In genomic region chr8:77717036-77717435, GRCm38 (mm10) we compare ENCODE assay signal across 15 mouse cellular contexts. TPM values are rescaled to one million over a fixed set of nuclear protein-coding genes. Genes with fewer than 3 reads are reported as not detected.
A peak's percentile ranks its signal among the peaks of the same experiment; 100 is the strongest.
DNase-seq lines count a peak whose midpoint lies in the region; ATAC-seq lines count a peak whose summit lies in the region.
"Had no signal": no experiment of that assay in that cellular context is flagged by ENCODE, and none has a peak within 500 bp of the region (broad histone marks: within the 10 kb centered on the region; RNA-seq: fewer than 3 reads in every experiment).

No protein-coding gene starts in this region.

- peak overlapping the region; percentile 31; the same call in 1 of the 2 replicates for H3K27ac ChIP-seq in forebrain, embryonic 10.5 days
- no peak overlapping the region for H3K27ac ChIP-seq in forebrain, embryonic 11.5 days (ENCODE audit: low read depth, low read length)
- H3K27ac ChIP-seq in liver, embryonic 11.5 days (ENCODE audit: low read depth, low read length), result no peak overlapping the region; the same call in 1 of the 2 replicates
- peak overlapping the region; percentile 62 for H3K27ac ChIP-seq in heart, embryonic 15.5 days
- H3K27ac ChIP-seq: forebrain, embryonic 12.5 days; hindbrain, embryonic 12.5 days had no signal

- WGBS in forebrain, embryonic 10.5 days, result 44% methylated on average over 2 of the region's 2 CpGs
- WGBS in forebrain, embryonic 11.5 days, result 62% methylated on average over 2 of the region's 2 CpGs
- WGBS in liver, embryonic 11.5 days, result 40% methylated on average over 2 of the region's 2 CpGs
- 40% methylated on average over 2 of the region's 2 CpGs for WGBS in heart, embryonic 15.5 days

- ATAC-seq in forebrain, embryonic 11.5 days (replicated peaks; ENCODE audit: low FRiP score), result no peak
- ATAC-seq in liver, embryonic 11.5 days (replicated peaks; ENCODE audit: low FRiP score), result peak; percentile 61
- ATAC-seq in heart, embryonic 15.5 days (replicated peaks; ENCODE audit: insufficient number of reproducible peaks, insufficient read depth, low FRiP score, low read depth), result no peak

- H3K27me3 ChIP-seq in forebrain, embryonic 10.5 days (ENCODE audit: poor library complexity, severe bottlenecking), result no peaks in the 10 kb centered on the region
- H3K27me3 ChIP-seq in forebrain, embryonic 11.5 days (ENCODE audit: control insufficient read depth, insufficient read depth, low read length), result no peaks in the 10 kb centered on the region
- no peaks in the 10 kb centered on the region for H3K27me3 ChIP-seq in liver, embryonic 11.5 days (replicated peaks; ENCODE audit: control insufficient read depth, insufficient read depth, low read length)
- no peaks in the 10 kb centered on the region for H3K27me3 ChIP-seq in heart, embryonic 15.5 days
- H3K27me3 ChIP-seq: forebrain, embryonic 12.5 days; hindbrain, embryonic 12.5 days had no signal

- no peak overlapping the region for H3K4me3 ChIP-seq in forebrain, embryonic 10.5 days
- H3K4me3 ChIP-seq in forebrain, embryonic 11.5 days (ENCODE audit: low read depth, low read length), result no peak overlapping the region
- no peak overlapping the region for H3K4me3 ChIP-seq in liver, embryonic 11.5 days (ENCODE audit: low read depth, low read length)
- H3K4me3 ChIP-seq in heart, embryonic 15.5 days, result no peak overlapping the region
- H3K4me3 ChIP-seq: forebrain, embryonic 12.5 days; hindbrain, embryonic 12.5 days had no signal

- H3K9ac ChIP-seq in forebrain, embryonic 11.5 days (ENCODE audit: low read length), result no peak overlapping the region
- H3K9ac ChIP-seq in liver, embryonic 11.5 days (ENCODE audit: low read depth, low read length), result no peak overlapping the region
- H3K9ac ChIP-seq in heart, embryonic 15.5 days, result no peak overlapping the region
- H3K9ac ChIP-seq: forebrain, embryonic 12.5 days; hindbrain, embryonic 12.5 days had no signal

- no peak overlapping the region for H3K4me2 ChIP-seq in forebrain, embryonic 11.5 days (ENCODE audit: low read depth, low read length, severe bottlenecking)
- H3K4me2 ChIP-seq in liver, embryonic 11.5 days, result no peak overlapping the region
- peak overlapping the region; percentile 15 for H3K4me2 ChIP-seq in heart, embryonic 15.5 days
- H3K4me2 ChIP-seq: forebrain, embryonic 12.5 days; hindbrain, embryonic 12.5 days had no signal

- H3K36me3 ChIP-seq in forebrain, embryonic 10.5 days (replicated peaks), result peaks cover 4% of the 10 kb centered on the region; the same call in 1 of the 2 replicates
- no peaks in the 10 kb centered on the region for H3K36me3 ChIP-seq in forebrain, embryonic 11.5 days (ENCODE audit: control insufficient read depth, insufficient read depth, low read length)
- no peaks in the 10 kb centered on the region for H3K36me3 ChIP-seq in liver, embryonic 11.5 days (ENCODE audit: control insufficient read depth, insufficient read depth, low read length)
- H3K36me3 ChIP-seq in heart, embryonic 15.5 days, result peaks cover 7% of the 10 kb centered on the region
- H3K36me3 ChIP-seq: forebrain, embryonic 12.5 days; hindbrain, embryonic 12.5 days had no signal

- DNase-seq in forebrain, embryonic 10.5 days (ENCODE audit: extremely low spot score, low spot score), result no peak
- no peak for DNase-seq in forebrain, embryonic 11.5 days (ENCODE audit: low spot score)
- DNase-seq in liver, embryonic 11.5 days (ENCODE audit: low spot score), result no peak
- no peak for DNase-seq in liver
- peak; percentile 60 for DNase-seq in lung, postnatal 25 days (ENCODE audit: low spot score)
- DNase-seq in urinary bladder, adult 2 months (ENCODE audit: low spot score), result no peak
- no peak for DNase-seq in layer of hippocampus, postnatal 10 days (ENCODE audit: low spot score in 2 of 2)
- DNase-seq: cerebellum, adult 11 months; kidney, adult 8-10 months; thymus, postnatal 14 days had no signal

- peaks cover 25% of the 10 kb centered on the region for H3K4me1 ChIP-seq in forebrain, embryonic 10.5 days
- H3K4me1 ChIP-seq in forebrain, embryonic 11.5 days (replicated peaks; ENCODE audit: control insufficient read depth, insufficient read depth, low read length), result no peaks in the 10 kb centered on the region
- H3K4me1 ChIP-seq in liver, embryonic 11.5 days (replicated peaks; ENCODE audit: control insufficient read depth, insufficient read depth, low read length), result peaks cover 5% of the 10 kb centered on the region; the same call in 1 of the 2 replicates
- peaks cover 62% of the 10 kb centered on the region for H3K4me1 ChIP-seq in heart, embryonic 15.5 days (replicated peaks)
- H3K4me1 ChIP-seq: forebrain, embryonic 12.5 days had no signal

- no peaks in the 10 kb centered on the region for H3K9me3 ChIP-seq in forebrain, embryonic 10.5 days
- no peaks in the 10 kb centered on the region for H3K9me3 ChIP-seq in forebrain, embryonic 11.5 days (ENCODE audit: control insufficient read depth, low read length)
- no peaks in the 10 kb centered on the region for H3K9me3 ChIP-seq in liver, embryonic 11.5 days (ENCODE audit: control insufficient read depth, low read length)
- H3K9me3 ChIP-seq in heart, embryonic 15.5 days (replicated peaks), result no peaks in the 10 kb centered on the region
- H3K9me3 ChIP-seq: forebrain, embryonic 12.5 days; hindbrain, embryonic 12.5 days had no signal

RNA-seq across cellular contexts. Expression of gene Ednra, which starts 7.2 kb away (rescaled TPM):
- 19.8 and 21.5 TPM in 2 replicates for polyA plus RNA-seq in forebrain, embryonic 10.5 days (2016; fragmentation: Nextera tagmentation; extraction: Ambion mirVana)
- 17.7 and 21.8 TPM in 2 replicates for polyA plus RNA-seq in forebrain, embryonic 11.5 days (2014; fragmentation: Nextera tagmentation; extraction: Ambion mirVana)
- polyA plus RNA-seq in liver, embryonic 11.5 days (2014; fragmentation: Nextera tagmentation; extraction: Ambion mirVana), result 8.1 and 11.8 TPM in 2 replicates
- 35.6 and 44.8 TPM in 2 replicates for polyA plus RNA-seq in heart, embryonic 15.5 days (2015; fragmentation: Nextera tagmentation; extraction: Ambion mirVana)
- polyA plus RNA-seq in urinary bladder, adult 2 months (2012; rRNA removed), result 10.1 and 12.0 TPM in 2 replicates
- total RNA-seq in layer of hippocampus, postnatal 10 days (2021), result 1 to 10 TPM; 7.4 to 7.7 TPM
- total RNA-seq: monocyte, adult 5-6 weeks; neutrophil, adult 5-6 weeks had no signal

Comparison
In these comparisons a context has a peak if more than half of its experiments do, and no peak if none do; other contexts are left out.
1. H3K27ac ChIP-seq: peak in forebrain, embryonic 10.5 days (single experiment) and heart, embryonic 15.5 days (single experiment); none in forebrain, embryonic 11.5 days (single experiment) and liver, embryonic 11.5 days (single experiment).